Mouse (Mus musculus) heart, embryonic 11.5 days (tissue): ENCODE measurements around the gene Deup1. TPM values are rescaled to one million over a fixed set of nuclear protein-coding genes. Genes with fewer than 3 reads are reported as not detected.

ENCODE experiments used
- ATAC-seq: fragments of 200-750 bp; cut with Nextera tagmentation; replicated peaks from 2 replicates; pipeline ENCODE4 v1.8.0; 2017; ENCODE audit warnings: moderate library complexity; ENCODE audit not compliant: insufficient number of reproducible peaks, low FRiP score, low TSS enrichment
- H3K27ac ChIP-seq: fragments of 300-500 bp; sonication (generic); 2 replicates; pipeline ENCODE4 v1.5.1; 2014; ENCODE audit warnings: mild to moderate bottlenecking, low read depth, low read length
- H3K27me3 ChIP-seq: fragments of 300-500 bp; sonication (generic); 2 replicates; pipeline ENCODE4 v1.6.1; 2014; ENCODE audit warnings: mild to moderate bottlenecking, low read length, mixed read lengths; ENCODE audit not compliant: control insufficient read depth, insufficient read depth
- H3K36me3 ChIP-seq: fragments of 300-500 bp; sonication (generic); 2 replicates; pipeline ENCODE4 v1.6.1; 2014; ENCODE audit warnings: mild to moderate bottlenecking, low read length, moderate library complexity, mixed read lengths; ENCODE audit not compliant: control insufficient read depth, insufficient read depth
- H3K4me1 ChIP-seq: fragments of 300-500 bp; sonication (generic); 2 replicates; pipeline ENCODE4 v1.6.1; 2014; ENCODE audit warnings: low read length; ENCODE audit not compliant: control insufficient read depth, insufficient read depth
- H3K4me2 ChIP-seq: fragments of 300-500 bp; sonication (generic); 2 replicates; pipeline ENCODE4 v1.6.1; 2014; ENCODE audit warnings: mild to moderate bottlenecking, moderate library complexity
- H3K4me3 ChIP-seq: fragments of 300-500 bp; sonication (generic); 2 replicates; pipeline ENCODE4 v1.5.1; 2014; ENCODE audit warnings: low read depth, low read length
- H3K9ac ChIP-seq: fragments of 300-500 bp; sonication (generic); 2 replicates; pipeline ENCODE4 v1.6.1; 2014; ENCODE audit warnings: mild to moderate bottlenecking, low read depth, low read length, moderate library complexity
- H3K9me3 ChIP-seq: fragments of 300-500 bp; sonication (generic); replicated peaks from 2 replicates; pipeline ENCODE4 v1.6.1; 2016; ENCODE audit warnings: low read length; ENCODE audit not compliant: control insufficient read depth
- WGBS: fragments of 180-500 bp; shearing (Covaris S2); extraction: QIAGEN DNeasy Blood & Tissue Kit; methylation state at CpG from one replicate; pipeline ENCODE4 v1.1.7; 2014; ENCODE audit not compliant: insufficient replicate concordance; 5-methylcytosine and 5-hydroxymethylcytosine counted together
- polyA plus RNA-seq: library from polyadenylated mRNA; unstranded; fragments of >200 nt; fragmentation: Nextera tagmentation; extraction: Ambion mirVana; gene quantifications from 2 replicates; pipeline ENCODE4 v1.2.1, GENCODE M21; 2014

Deup1 gene
- polyA plus RNA-seq, 1 experiment from 2014 or later = 0.13 TPM

GRCm38 (mm10) chr9:15600859-15601540 is 26.7 kb downstream of the Deup1 start:
- 61% methylated on average over 5 of the region's 5 CpGs for WGBS
- no peak for ATAC-seq

GRCm38 (mm10) chr9:15600156-15600858 is 27.4 kb downstream of the Deup1 start:
- Histone ChIP-seq H3K9me3 (no peaks in the 10 kb centered on the region), H3K4me1 (no peaks in the 10 kb centered on the region), H3K27me3 (no peaks in the 10 kb centered on the region), H3K27ac (no peak overlapping the region), H3K36me3 (no peaks in the 10 kb centered on the region), H3K4me2 (no peak overlapping the region), H3K9ac (no peak overlapping the region), H3K4me3 (no peak overlapping the region)
- 60% methylated on average over 6 of the region's 6 CpGs for WGBS
- ATAC-seq = no peak

More at GRCm38 (mm10) chr9:15600859-15601540, 26.7 kb downstream of the Deup1 start:
- H3K4me1 ChIP-seq = no peaks in the 10 kb centered on the region
- H3K27me3 ChIP-seq = no peaks in the 10 kb centered on the region
- H3K27ac ChIP-seq = no peak overlapping the region
- H3K9ac ChIP-seq = no peak overlapping the region
- H3K4me3 ChIP-seq = no peak overlapping the region
- no peak overlapping the region for H3K4me2 ChIP-seq
- no peaks in the 10 kb centered on the region for H3K36me3 ChIP-seq
- no peaks in the 10 kb centered on the region for H3K9me3 ChIP-seq

DNA sequence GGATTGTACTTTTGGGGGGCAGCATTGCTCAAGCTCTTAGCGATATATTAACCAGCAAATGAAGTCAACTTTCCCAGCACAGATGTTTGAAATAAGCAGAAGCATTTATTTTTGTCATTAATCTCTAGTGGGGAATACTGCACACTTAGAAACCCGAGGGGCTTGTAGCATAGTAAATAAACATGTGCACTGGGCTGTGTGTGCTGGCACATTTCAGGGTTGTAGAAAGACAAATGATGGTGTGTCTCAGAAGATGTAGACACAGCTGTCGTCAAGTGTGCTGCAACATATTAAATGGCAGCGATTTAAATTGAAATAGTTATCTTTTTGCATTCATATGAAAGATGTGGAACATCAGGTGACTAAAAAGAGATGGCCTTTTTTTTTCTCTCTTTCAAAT is 31.1 kb downstream of the Deup1 start:
- H3K9ac ChIP-seq = no peak overlapping the region
- H3K27ac ChIP-seq = no peak overlapping the region
- no peak overlapping the region for H3K4me2 ChIP-seq
- no peaks in the 10 kb centered on the region for H3K36me3 ChIP-seq
- no peak overlapping the region for H3K4me3 ChIP-seq
- no peaks in the 10 kb centered on the region for H3K27me3 ChIP-seq
- no peaks in the 10 kb centered on the region for H3K4me1 ChIP-seq
- no peaks in the 10 kb centered on the region for H3K9me3 ChIP-seq
- WGBS = 52% methylated on average over 4 of the region's 4 CpGs
- ATAC-seq = no peak

GRCm38 (mm10) chr9:15594148-15594547 is 33.6 kb downstream of the Deup1 start:
- no peak overlapping the region for H3K9ac ChIP-seq
- H3K4me2 ChIP-seq = no peak overlapping the region
- no peak overlapping the region for H3K27ac ChIP-seq
- no peaks in the 10 kb centered on the region for H3K4me1 ChIP-seq
- H3K36me3 ChIP-seq = no peaks in the 10 kb centered on the region
- 79% methylated on average over 4 of the region's 4 CpGs for WGBS
- no peak for ATAC-seq
- H3K9me3 ChIP-seq = no peaks in the 10 kb centered on the region
- H3K27me3 ChIP-seq = no peaks in the 10 kb centered on the region
- no peak overlapping the region for H3K4me3 ChIP-seq

GRCm38 (mm10) chr9:15587157-15587854 is 40.4 kb downstream of the Deup1 start:
- ATAC-seq = no peak

DNA sequence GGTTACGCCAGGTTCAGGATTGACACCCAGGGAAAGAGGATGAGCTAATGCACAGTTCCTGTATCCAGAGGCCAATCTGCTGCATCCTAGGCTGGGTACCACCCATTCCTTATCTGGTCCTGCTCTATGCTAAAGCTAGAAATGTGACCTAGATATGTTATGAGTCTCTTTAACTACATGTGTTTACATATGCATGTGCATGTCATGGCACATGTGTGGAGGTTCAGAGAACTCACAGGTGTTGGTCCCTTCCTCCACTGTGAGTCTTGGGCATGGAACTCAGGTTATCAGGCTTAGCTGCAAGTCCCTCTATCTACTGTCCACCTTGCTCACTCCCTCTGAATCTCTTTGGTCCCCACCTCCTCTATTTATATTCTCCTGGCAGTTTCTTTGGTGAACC is 41.8 kb downstream of the Deup1 start:
- WGBS = 90% methylated on average over 1 of the region's 1 CpGs
- Histone ChIP-seq H3K9me3 (no peaks in the 10 kb centered on the region), H3K36me3 (no peaks in the 10 kb centered on the region), H3K4me1 (no peaks in the 10 kb centered on the region), H3K4me2 (no peak overlapping the region), H3K9ac (no peak overlapping the region), H3K27me3 (no peaks in the 10 kb centered on the region), H3K4me3 (no peak overlapping the region), H3K27ac (no peak overlapping the region)
- no peak for ATAC-seq

More at GRCm38 (mm10) chr9:15587157-15587854, 40.4 kb downstream of the Deup1 start:
- H3K4me3 ChIP-seq = no peak overlapping the region
- H3K4me2 ChIP-seq = no peak overlapping the region
- H3K4me1 ChIP-seq = no peaks in the 10 kb centered on the region
- H3K27ac ChIP-seq = no peak overlapping the region
- no peaks in the 10 kb centered on the region for H3K27me3 ChIP-seq
- no peaks in the 10 kb centered on the region for H3K36me3 ChIP-seq
- WGBS = 54% methylated on average over 6 of the region's 6 CpGs
- no peaks in the 10 kb centered on the region for H3K9me3 ChIP-seq
- no peak overlapping the region for H3K9ac ChIP-seq

DNA sequence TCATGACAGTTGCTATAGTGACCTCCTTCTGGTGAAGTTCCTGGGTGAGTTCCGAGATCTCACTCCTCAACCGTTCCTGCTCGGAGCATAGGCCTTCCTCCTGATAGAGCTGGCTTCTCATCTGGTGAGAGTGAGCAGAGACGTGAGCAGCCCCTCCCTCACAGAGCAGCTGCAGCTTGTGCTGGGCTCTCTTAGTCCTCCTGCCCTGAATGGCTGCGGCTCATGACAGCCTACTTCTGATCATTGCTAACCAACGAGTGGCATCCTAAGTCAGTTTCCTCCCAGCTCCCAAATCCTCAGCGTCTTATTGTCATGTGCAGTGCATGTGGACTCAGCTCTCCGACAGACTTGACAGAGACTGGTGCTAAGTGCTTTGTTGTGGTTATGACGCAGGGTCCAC is 43.5 kb downstream of the Deup1 start:
- Histone ChIP-seq H3K27me3 (no peaks in the 10 kb centered on the region), H3K27ac (no peak overlapping the region), H3K4me2 (no peak overlapping the region), H3K36me3 (no peaks in the 10 kb centered on the region), H3K4me3 (no peak overlapping the region), H3K4me1 (no peaks in the 10 kb centered on the region), H3K9me3 (no peaks in the 10 kb centered on the region), H3K9ac (no peak overlapping the region)
- WGBS = 70% methylated on average over 9 of the region's 9 CpGs
- ATAC-seq = no peak

- Histone ChIP-seq H3K36me3 (no peaks in the 10 kb centered on the region), H3K4me3 (no peak overlapping the region), H3K4me1 (no peaks in the 10 kb centered on the region), H3K9ac (no peak overlapping the region), H3K27me3 (no peaks in the 10 kb centered on the region), H3K9me3 (no peaks in the 10 kb centered on the region), H3K27ac (no peak overlapping the region), H3K4me2 (no peak overlapping the region)
- WGBS = 86% methylated on average over 5 of the region's 5 CpGs
- no peak for ATAC-seq
These were observed 45.7 kb downstream of the Deup1 start for GRCm38 (mm10) chr9:15582026-15582425.
